Mouse (Mus musculus): ENCODE measurements around the gene Paip2b.
"Not testable (repeated sequence)": the region's sequence is repeated elsewhere in the genome, so short reads cannot be mapped to it uniquely, and the experiment has no call there.

GRCm38 (mm10) chr6:83832393-83832792, 852 bp upstream of the Paip2b start:
- TF ChIP-seq CTCF, POLR2A (IDR thresholded peaks at IDR 0.05; ENCODE audit: insufficient read depth, low read depth, low read length): not testable (repeated sequence)
